Comparison of ENCODE assay signal across 11 mouse cellular contexts in genomic region chr16:30205816-30206356, GRCm38 (mm10).
DNase-seq lines count a peak whose midpoint lies in the region; ATAC-seq and TF ChIP-seq lines count a peak whose summit lies in the region.
"Had no signal": no experiment of that assay in that cellular context is flagged by ENCODE, and none has a peak within 500 bp of the region (broad histone marks: within the 10 kb centered on the region; RNA-seq: fewer than 3 reads in every experiment).

No protein-coding gene starts in this region.

- ATAC-seq in stomach, embryonic 14.5 days (ENCODE audit: insufficient number of reproducible peaks, insufficient read depth, low FRiP score, low read depth): no peak
- ATAC-seq in stomach, postnatal 0 days (ENCODE audit: low FRiP score, low TSS enrichment): no peak
- no peak; the same call in 1 of the 2 replicates for ATAC-seq in forebrain, embryonic 14.5 days
- ATAC-seq in midbrain, embryonic 11.5 days (ENCODE audit: low FRiP score): peak; percentile 70
- ATAC-seq in stomach, embryonic 16.5 days (ENCODE audit: insufficient read depth, low FRiP score): no peak

- no peaks in the 10 kb centered on the region; the same call in 1 of the 2 replicates for H3K9me3 ChIP-seq in stomach, embryonic 14.5 days (ENCODE audit: control insufficient read depth, low read depth, low read length)
- H3K9me3 ChIP-seq in stomach, postnatal 0 days (ENCODE audit: control insufficient read depth, low read length): no peaks in the 10 kb centered on the region
- H3K9me3 ChIP-seq in forebrain, embryonic 14.5 days (replicated peaks; ENCODE audit: control insufficient read depth, low read length): 0 out of 2 replicates have a peak, but pooled peaks cover 4% of the 10 kb centered on the region
- peaks cover 3% of the 10 kb centered on the region for H3K9me3 ChIP-seq in midbrain, embryonic 11.5 days (ENCODE audit: control insufficient read depth, low read length)
- no peaks in the 10 kb centered on the region; the same call in 1 of the 2 replicates for H3K9me3 ChIP-seq in stomach, embryonic 16.5 days (replicated peaks; ENCODE audit: control insufficient read depth, low read length)

- WGBS in stomach, embryonic 14.5 days: 16% methylated on average over 15 of the region's 15 CpGs
- WGBS in stomach, postnatal 0 days: 31% methylated on average over 15 of the region's 15 CpGs
- 3% methylated on average over 15 of the region's 15 CpGs for WGBS in forebrain, embryonic 14.5 days
- 4% methylated on average over 15 of the region's 15 CpGs for WGBS in midbrain, embryonic 11.5 days
- 31% methylated on average over 15 of the region's 15 CpGs for WGBS in stomach, embryonic 16.5 days

- TF ChIP-seq EP300 in stomach, postnatal 0 days (optimal IDR thresholded peaks at IDR 0.05): no peak

- peaks cover 3% of the 10 kb centered on the region; the same call in 1 of the 2 replicates for H3K4me1 ChIP-seq in stomach, embryonic 14.5 days (ENCODE audit: control insufficient read depth, insufficient read depth, low read length)
- H3K4me1 ChIP-seq in stomach, postnatal 0 days (replicated peaks; ENCODE audit: control insufficient read depth, insufficient read depth): no peaks in the 10 kb centered on the region
- peaks cover 5% of the 10 kb centered on the region; the same call in 1 of the 2 replicates for H3K4me1 ChIP-seq in forebrain, embryonic 14.5 days (ENCODE audit: control insufficient read depth, insufficient read depth, low read length)
- peaks cover 20% of the 10 kb centered on the region for H3K4me1 ChIP-seq in midbrain, embryonic 11.5 days (ENCODE audit: control insufficient read depth, insufficient read depth, low read length)
- peaks cover 5% of the 10 kb centered on the region; the same call in 1 of the 2 replicates for H3K4me1 ChIP-seq in stomach, embryonic 16.5 days (ENCODE audit: control insufficient read depth, insufficient read depth, low read length)

- H3K4me3 ChIP-seq in stomach, embryonic 14.5 days (ENCODE audit: low read depth, low read length): no peak overlapping the region
- H3K4me3 ChIP-seq in stomach, postnatal 0 days (ENCODE audit: low read depth, low read length): no peak overlapping the region
- no peak overlapping the region for H3K4me3 ChIP-seq in forebrain, embryonic 14.5 days (ENCODE audit: low read depth, low read length)
- no peak overlapping the region for H3K4me3 ChIP-seq in midbrain, embryonic 11.5 days (ENCODE audit: low read depth, low read length)
- H3K4me3 ChIP-seq in stomach, embryonic 16.5 days (replicated peaks; ENCODE audit: low read length): no peak overlapping the region

- H3K27ac ChIP-seq in stomach, embryonic 14.5 days (ENCODE audit: low read length): no peak overlapping the region
- no peak overlapping the region for H3K27ac ChIP-seq in stomach, postnatal 0 days (replicated peaks)
- H3K27ac ChIP-seq in forebrain, embryonic 14.5 days (ENCODE audit: low read depth, low read length): no peak overlapping the region
- peak overlapping the region; percentile 44; the same call in 1 of the 2 replicates for H3K27ac ChIP-seq in midbrain, embryonic 11.5 days (ENCODE audit: low read depth, low read length)
- no peak overlapping the region for H3K27ac ChIP-seq in stomach, embryonic 16.5 days (ENCODE audit: low read length)

- no peaks in the 10 kb centered on the region for H3K27me3 ChIP-seq in stomach, embryonic 14.5 days (ENCODE audit: control insufficient read depth, insufficient read depth, low read length)
- no peaks in the 10 kb centered on the region for H3K27me3 ChIP-seq in stomach, postnatal 0 days (ENCODE audit: control insufficient read depth, insufficient read depth, low read length)
- no peaks in the 10 kb centered on the region for H3K27me3 ChIP-seq in forebrain, embryonic 14.5 days (replicated peaks; ENCODE audit: control insufficient read depth, insufficient read depth, low read length)
- peaks cover 44% of the 10 kb centered on the region for H3K27me3 ChIP-seq in midbrain, embryonic 11.5 days (ENCODE audit: control insufficient read depth, insufficient read depth, low read length)
- no peaks in the 10 kb centered on the region for H3K27me3 ChIP-seq in stomach, embryonic 16.5 days (ENCODE audit: control insufficient read depth, insufficient read depth, low read length)

- no peak for TF ChIP-seq CTCF in stomach, postnatal 0 days (IDR thresholded peaks at IDR 0.05; ENCODE audit: low read depth)

- H3K4me2 ChIP-seq in stomach, embryonic 14.5 days (replicated peaks; ENCODE audit: low read depth, low read length): 0 out of 2 replicates have a peak overlapping the region, but pooled peaks have one; percentile 13
- H3K4me2 ChIP-seq in stomach, postnatal 0 days (replicated peaks; ENCODE audit: low read depth): no peak overlapping the region
- H3K4me2 ChIP-seq in forebrain, embryonic 14.5 days (ENCODE audit: low read length): peak overlapping the region; percentile 22; the same call in 1 of the 2 replicates
- peak overlapping the region; percentile 39; the same call in 1 of the 2 replicates for H3K4me2 ChIP-seq in midbrain, embryonic 11.5 days
- H3K4me2 ChIP-seq in stomach, embryonic 16.5 days (ENCODE audit: low read depth, low read length): no peak overlapping the region
- H3K4me2 ChIP-seq: lung, embryonic 14.5 days had no signal

- no peaks in the 10 kb centered on the region for H3K36me3 ChIP-seq in stomach, embryonic 14.5 days (ENCODE audit: control insufficient read depth, insufficient read depth, low read length)
- H3K36me3 ChIP-seq in stomach, postnatal 0 days (ENCODE audit: control insufficient read depth, insufficient read depth, low read length): no peaks in the 10 kb centered on the region
- H3K36me3 ChIP-seq in forebrain, embryonic 14.5 days (ENCODE audit: control insufficient read depth, insufficient read depth, low read length): no peaks in the 10 kb centered on the region
- no peaks in the 10 kb centered on the region for H3K36me3 ChIP-seq in midbrain, embryonic 11.5 days (ENCODE audit: control insufficient read depth, insufficient read depth, low read length)
- H3K36me3 ChIP-seq in stomach, embryonic 16.5 days (ENCODE audit: control insufficient read depth, insufficient read depth, low read length): no peaks in the 10 kb centered on the region

- no peak for DNase-seq in stomach, postnatal 0 days (ENCODE audit: low spot score)
- DNase-seq in forebrain, embryonic 14.5 days (ENCODE audit: low spot score): no peak
- peak; percentile 94 for DNase-seq in midbrain, embryonic 11.5 days (ENCODE audit: low spot score, missing footprints)
- DNase-seq in layer of hippocampus, adult 8-10 months (ENCODE audit: low spot score in 2 of 2): no peak
- no peak for DNase-seq in layer of hippocampus, adult 11-12 months (ENCODE audit: low spot score)
- DNase-seq in layer of hippocampus, postnatal 36 days: no peak
- DNase-seq: kidney, adult 8-10 months; lung, embryonic 14.5 days; right cerebral cortex, postnatal 14 days had no signal

- no peak overlapping the region for H3K9ac ChIP-seq in stomach, embryonic 14.5 days (replicated peaks; ENCODE audit: low read depth, low read length)
- H3K9ac ChIP-seq in stomach, postnatal 0 days (ENCODE audit: low read length): no peak overlapping the region
- H3K9ac ChIP-seq in forebrain, embryonic 14.5 days (ENCODE audit: low read length): peak overlapping the region; percentile 33
- peak overlapping the region; percentile 3; the same call in 1 of the 2 replicates for H3K9ac ChIP-seq in midbrain, embryonic 11.5 days (ENCODE audit: low read length)
- H3K9ac ChIP-seq in stomach, embryonic 16.5 days (ENCODE audit: low read length): peak overlapping the region; percentile 25; the same call in 1 of the 2 replicates
- H3K9ac ChIP-seq: lung, embryonic 14.5 days had no signal

Comparison
In these comparisons a context has a peak if more than half of its experiments do, and no peak if none do; other contexts are left out.
1. H3K4me2 ChIP-seq: peak in stomach, embryonic 14.5 days (single experiment), forebrain, embryonic 14.5 days (single experiment) and midbrain, embryonic 11.5 days (single experiment); none in stomach, postnatal 0 days (single experiment) and stomach, embryonic 16.5 days (single experiment).
2. H3K9ac ChIP-seq: peak in forebrain, embryonic 14.5 days (single experiment), midbrain, embryonic 11.5 days (single experiment) and stomach, embryonic 16.5 days (single experiment); none in stomach, embryonic 14.5 days (single experiment) and stomach, postnatal 0 days (single experiment).